Mouse (Mus musculus): ENCODE data around the gene Prickle4. TPM values are rescaled to one million over a fixed set of nuclear protein-coding genes. Genes with fewer than 3 reads are reported as not detected.

Gene Prickle4
- 1 to 10 TPM; 1.8 to 2.2 TPM for total RNA-seq (2021)
- long read RNA-seq, experiment 1, partial matches to known transcripts, result 0 of 2 reads
- long read RNA-seq, experiment 1, other reads (novel, unspliced or antisense), result 1 of 2 reads
- long read RNA-seq, experiment 2, partial matches to known transcripts, result 0 of 3 reads
- long read RNA-seq, experiment 2, other reads (novel, unspliced or antisense), result 0 of 3 reads

DNA sequence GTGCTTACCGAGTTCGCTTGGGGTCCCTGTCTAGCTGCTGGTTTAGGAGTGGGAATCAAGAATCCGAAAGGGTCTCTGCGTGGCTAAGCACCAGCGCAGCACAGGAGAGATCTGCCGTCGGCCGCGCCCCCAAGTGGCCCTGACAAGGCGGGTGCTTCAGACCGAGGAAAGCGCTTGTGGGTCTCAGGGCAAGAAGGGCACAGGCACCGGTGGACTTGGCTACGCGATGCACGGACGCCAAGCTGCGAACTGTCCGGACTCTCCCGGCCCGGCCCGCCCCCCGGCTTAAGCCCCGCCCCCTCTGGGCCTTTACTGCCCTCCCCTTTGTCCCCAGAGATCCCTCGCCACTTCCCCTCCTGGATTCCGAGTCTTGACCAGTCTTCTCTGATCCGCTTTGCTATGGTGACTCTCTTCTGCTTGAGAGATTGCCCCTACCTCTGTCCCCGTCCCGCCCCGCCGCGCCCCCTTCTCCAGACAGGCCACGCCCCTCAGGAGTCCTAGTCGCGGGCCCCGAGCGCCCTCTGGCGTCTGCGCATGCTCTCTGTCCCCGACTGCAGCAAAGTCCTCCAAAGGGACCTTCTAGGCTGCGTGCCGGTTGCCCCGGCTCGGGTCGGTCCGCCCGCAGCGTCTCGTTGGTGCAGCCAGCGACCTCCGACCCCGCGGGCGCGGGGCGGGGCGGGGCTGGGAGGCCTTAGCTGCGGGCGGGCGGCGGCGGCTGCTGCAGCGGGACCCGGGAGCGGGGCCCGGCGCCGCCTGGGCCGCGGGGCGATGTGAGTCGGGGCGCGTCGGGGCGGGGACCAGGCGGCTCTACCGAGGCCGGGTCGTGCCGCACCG, at the start of gene Prickle4:
Gene Prickle4, minus strand, starts transcription at position 234 of the 834 bp plus-strand sequence.
- intact Hi-C loops (cut with DNase I), result no loop called here

DNA sequence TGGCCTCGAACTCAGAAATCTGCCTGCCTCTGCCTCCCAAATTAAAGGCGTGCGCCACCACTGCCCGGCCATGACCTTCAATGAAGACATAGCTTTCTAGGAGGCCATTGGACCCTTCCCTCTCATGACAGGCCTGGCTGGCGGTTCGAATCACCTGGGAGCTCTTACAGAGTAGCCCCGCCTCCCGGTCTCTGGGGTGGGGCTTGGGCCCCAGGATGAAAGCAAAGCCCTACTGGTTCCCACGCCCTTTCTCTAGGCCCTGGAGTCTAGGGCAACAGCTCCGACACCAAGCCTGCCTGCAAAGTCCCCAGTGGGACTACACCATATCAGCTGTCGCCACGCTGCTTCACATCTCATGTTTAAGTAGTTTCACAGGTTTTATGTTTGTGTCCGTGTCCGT, 49.5 kb upstream of the Prickle4 start:
- intact Hi-C loops (cut with DNase I), result no loop called here
- no peak for DNase-seq

More for the DNA sequence above, at the start of gene Prickle4:
- peak; percentile 96 to 99 for DNase-seq

DNA sequence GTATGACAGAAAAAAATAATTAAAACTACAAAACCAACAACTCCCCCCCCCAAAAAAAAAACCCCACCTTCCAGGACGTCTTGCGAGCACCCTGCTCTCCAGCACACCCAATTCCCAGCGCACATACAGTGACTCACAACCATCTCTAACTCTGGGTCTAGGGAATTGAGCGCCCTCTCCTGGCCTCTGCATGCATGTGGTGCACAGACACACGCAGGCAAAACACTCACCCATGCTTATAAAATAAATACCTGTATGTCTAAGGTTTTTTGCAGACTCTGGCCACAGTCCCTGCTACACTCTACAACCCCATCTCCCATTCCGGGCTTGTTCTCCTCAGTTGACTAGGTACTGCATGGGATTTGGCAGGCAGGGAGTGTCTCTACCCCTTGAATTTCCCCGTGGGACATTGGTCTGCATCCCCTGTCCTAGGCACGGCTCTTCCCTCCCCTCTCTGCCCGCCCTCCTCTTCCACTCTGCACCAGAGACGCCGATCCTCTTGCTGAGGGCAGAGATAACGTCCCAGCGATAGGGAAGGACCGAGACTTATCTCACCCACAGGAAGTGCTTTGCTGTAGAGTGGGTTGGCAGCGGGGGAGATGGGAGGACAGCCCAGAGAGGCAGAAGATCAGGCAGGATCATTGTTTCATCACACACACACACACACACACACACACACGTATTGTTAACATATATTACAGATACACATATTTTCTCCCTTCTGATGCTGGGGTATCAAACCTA, 48.6 kb upstream of the Prickle4 start:
- no peak for DNase-seq
- intact Hi-C loops (cut with DNase I), result no loop called here

DNA sequence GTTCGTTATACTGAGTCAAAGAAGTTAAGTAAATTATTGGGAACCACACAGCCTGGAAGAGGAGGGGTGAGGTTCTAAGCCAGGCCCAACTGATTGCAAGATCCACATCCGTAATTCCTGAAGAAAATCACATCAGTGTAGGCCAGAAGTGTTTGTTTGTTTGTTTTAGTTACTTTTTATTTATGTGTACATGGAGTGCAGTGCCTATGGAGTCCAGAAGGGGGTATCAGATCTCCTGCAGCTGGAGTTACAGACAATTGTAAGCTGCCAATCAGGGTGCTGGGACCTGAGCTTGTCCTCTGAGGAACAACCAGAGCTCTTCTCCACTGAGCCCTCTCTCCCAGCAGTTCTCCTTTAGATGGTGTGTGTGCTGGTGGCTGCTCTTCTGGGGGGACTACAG, 45.6 kb upstream of the Prickle4 start:
- no peak for DNase-seq

DNA sequence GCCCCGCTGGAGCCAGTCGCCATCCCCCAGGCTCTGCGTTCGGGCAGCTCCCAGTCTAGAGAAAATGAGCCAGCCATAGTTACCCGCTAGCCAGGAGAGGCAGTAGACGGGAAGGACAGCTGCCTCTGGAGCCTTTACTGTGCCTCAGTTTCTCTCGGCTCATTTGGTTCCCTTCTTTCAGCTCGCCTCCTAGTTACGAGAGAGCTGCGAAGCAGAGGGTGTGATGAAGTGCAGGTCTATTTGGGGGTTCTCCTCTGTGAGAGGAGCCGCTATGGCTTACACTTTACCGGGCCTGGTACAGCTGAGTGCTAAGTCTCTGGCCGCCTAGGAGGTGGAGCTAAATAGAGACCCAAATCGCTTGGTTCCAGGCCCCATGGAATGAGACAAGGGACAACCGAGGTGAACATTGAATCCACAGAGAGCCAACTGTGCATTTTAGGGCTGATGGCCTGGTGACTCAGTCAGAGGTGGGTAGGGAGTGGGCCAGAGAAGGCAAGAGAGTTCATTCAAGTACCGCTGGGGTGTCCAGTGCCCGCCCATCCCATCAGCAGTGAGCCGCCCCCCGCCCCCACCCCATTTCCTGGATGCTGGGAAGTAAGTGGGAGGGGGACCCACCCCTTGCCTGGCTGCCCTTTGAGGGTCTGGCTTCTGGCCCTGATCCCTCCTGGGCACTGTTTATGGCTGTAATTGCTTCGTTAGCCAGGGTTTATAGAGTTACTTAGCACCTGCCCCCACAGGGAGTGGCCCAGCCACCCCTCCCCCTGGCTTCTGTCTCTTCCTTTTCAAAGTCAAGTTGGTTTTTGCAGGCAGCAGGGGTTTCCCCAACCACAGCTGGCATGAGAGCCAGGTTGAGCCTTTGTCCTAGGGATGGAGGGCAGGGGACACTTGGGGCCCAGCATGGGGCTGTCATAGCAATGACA, 44.6 kb upstream of the Prickle4 start:
- DNase-seq, result no peak

More for the DNA sequence above, 45.6 kb upstream of the Prickle4 start:
- intact Hi-C loops (cut with DNase I), result no loop called here

DNA sequence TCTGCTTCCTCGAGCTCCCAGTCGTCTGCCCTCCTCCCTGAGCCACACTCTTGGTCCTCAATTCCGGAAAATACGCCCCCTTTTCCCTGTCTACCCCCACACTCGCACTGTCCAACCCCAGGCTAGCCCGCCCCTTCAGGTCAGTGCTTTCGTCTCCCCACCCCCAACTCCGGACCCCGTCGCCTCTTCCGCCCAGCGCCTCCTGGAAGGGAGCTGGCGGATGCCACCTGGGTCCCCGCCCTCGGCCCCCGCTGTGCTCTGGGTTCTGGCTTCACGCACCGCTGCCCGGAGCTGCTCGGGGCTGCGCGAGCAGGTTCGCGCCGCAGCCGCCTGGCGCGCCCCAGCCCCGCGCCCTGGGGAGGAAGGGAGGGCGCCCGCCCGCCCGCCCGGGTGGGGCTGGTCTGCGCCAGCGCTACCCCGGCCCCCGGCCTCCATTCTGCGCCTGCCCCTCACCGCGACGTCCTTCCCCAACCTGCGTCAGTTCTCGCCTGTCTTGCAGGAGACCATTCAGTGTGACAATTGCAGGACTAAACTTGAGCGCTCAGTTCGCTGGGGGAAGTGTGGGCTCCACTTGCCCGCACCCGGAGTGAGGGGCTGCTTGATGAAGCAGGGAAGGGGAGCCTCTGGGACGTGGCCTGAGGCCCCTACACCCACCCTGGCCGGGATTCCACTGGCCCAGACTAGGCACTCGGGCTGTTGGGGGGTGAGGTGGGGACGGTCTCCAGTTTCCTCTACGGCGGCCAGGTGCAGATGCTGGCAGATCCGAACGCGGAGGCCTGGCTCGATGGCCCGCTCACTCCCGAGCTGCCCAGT, 43.7 kb upstream of the Prickle4 start:
- intact Hi-C loops (cut with DNase I), result no loop called here
- peak; percentile 57 to 62 for DNase-seq

More for the DNA sequence above, 44.6 kb upstream of the Prickle4 start:
- intact Hi-C loops (cut with DNase I), result no loop called here

DNA sequence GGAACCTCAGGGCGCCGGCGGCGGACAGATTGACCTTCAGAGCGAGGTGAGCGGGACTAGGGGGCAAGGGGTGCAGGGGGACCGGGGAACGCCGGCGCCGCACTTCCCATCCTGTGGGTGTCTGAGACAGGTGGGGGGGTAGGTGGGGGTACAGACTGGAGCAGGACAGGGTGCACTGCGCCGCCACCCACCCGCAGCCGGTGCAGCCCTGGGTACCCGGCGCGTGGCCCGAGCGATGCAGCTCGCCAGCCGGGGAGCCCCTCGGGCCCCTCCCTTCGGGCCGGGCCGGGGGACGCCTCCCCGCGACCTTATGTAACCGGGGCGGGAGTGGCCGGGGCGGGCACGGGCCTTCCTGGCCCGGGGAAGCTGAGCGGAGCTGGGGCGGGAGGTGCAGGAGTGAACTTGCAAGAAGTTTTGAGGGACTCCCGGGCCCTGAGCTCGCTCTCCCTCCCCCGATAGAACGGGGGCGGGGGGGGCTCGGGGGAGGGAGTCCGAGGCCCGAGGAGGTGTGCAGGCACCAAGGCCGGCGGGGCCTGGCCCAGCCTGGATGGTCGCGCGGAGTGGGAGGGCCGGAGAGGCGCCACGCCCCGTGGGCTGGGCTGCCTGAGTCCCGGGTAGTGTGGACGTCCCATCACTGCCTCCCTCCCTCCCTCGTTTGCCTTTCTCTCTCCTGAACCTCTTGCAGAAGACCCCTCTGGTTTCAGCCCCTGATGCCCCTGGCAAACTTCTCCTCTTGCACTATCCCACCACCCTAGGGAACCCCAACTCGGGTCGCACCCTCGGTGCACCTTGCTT, 42.9 kb upstream of the Prickle4 start:
- peak; percentile 90 to 92 for DNase-seq
- intact Hi-C loops (cut with DNase I), result no loop called here

DNA sequence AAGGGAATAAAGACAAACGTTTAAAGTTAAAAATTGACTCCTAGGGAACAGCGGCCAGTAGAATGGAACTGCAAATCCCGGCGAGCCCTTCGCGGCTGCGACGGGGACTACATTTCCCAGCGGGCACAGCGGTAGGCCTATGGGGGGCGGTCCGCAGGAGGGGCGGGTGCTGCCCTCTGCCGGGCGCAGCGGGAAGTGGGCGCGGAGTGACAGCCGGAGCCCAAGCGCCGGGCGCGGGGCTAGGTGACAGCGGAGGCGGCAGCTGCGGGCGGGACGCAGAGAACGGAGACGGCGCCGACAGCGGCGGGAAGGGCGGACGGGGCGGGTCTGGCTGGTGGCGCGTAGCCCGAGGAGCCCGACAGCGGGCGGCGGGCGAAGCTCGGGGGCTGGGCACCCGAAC, 42.3 kb upstream of the Prickle4 start, which contains the start of gene Tfeb:
Gene Tfeb, plus strand, starts transcription at position 175 of the 400 bp plus-strand sequence.
- intact Hi-C loops (cut with DNase I), result no loop called here
- DNase-seq, result peak; percentile 97 to 98

DNA sequence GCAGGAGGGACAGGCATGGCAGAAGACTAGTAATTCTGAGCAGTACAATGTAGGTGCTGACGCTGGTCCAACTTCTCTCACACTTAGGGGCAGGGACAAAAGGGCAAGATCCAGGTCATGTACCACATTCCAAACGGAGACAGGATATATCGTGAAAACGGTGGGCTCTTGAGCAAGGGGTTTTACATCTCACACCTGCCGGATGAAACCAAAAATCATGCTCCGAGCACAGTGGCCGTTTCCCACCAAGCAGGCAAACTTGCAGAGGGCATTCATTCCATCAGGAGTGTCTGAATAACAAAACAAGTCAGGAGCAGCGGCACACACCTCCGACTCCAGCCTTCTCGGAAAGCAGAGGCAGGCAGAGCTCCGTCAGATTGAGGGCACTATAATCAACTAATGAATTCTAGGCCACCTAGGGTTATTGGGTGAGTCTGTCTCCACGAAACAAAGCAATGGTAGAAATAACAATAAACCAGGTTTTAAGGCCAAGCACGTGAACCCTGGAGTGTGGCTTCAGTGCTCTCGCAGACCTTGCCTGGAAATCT, 41.1 kb upstream of the Prickle4 start:
- intact Hi-C loops (cut with DNase I), result no loop called here
- no peak for DNase-seq

DNA sequence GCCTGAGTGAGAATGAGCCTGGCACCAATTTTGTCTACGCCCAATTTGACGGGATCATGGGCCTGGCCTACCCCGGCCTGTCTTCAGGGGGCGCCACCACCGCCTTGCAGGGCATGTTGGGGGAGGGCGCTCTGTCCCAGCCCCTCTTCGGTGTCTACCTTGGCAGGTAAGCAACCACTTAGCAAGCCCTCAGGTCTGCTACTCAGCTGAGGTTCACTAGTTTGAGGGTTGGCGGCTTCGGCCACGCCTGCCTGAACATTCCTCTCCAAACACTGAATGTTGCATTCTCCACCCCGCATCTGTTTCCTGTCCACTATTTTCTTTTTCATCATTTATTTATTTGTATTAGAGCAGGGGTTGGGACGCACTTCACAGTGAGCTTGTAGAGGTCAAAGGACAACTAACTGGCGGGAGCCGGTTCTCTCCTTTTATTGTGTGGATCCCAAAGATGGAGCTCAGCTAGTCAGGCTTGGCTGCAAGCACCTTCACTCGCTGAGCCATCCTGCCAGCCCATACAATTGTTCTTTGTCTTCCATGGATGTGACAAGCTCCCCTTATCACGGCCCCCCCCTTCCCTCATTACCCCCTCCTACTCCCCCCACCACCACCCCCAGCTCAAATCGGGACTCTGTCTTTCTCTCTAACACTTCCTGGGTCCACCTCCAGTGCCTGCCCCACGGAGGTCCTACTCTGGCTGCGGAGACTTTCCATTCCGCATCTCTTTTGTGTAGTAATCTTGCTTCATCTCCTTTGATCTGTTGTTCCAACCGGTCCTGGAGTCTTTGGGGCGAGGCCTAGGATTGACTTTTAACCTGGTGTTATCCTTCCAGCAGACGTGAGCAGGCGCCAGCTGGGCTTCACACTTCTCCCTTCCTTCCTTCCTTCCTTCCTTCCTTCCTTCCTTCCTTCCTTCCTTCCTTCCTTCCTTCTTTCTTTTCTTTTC, 36.4 kb upstream of the Prickle4 start:
- intact Hi-C loops (cut with DNase I), result no loop called here
- no peak for DNase-seq

DNA sequence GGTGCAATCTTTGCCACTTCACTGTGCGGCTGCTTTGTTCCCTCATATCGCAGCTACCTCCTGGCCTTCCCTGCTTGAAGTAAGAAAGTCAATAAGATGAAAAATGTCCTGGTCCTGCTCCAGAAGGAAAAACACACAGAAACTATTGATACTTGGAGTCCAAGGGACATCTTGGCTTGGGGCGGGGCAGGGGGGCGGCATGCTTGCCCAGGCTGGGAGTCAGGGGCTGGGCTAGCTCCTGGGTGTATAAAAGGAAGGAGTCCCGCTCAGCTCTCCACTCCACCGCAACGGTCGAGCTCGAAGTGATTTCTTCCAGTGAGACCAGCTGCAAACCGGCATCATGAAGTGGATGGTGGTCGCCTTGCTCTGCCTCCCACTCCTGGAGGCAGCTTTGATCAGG, 32.0 kb upstream of the Prickle4 start, which contains the start of gene Pgc:
Gene Pgc, plus strand, starts transcription at position 277 of the 400 bp plus-strand sequence.
- intact Hi-C loops (cut with DNase I), result no loop called here
- DNase-seq, result no peak

DNA sequence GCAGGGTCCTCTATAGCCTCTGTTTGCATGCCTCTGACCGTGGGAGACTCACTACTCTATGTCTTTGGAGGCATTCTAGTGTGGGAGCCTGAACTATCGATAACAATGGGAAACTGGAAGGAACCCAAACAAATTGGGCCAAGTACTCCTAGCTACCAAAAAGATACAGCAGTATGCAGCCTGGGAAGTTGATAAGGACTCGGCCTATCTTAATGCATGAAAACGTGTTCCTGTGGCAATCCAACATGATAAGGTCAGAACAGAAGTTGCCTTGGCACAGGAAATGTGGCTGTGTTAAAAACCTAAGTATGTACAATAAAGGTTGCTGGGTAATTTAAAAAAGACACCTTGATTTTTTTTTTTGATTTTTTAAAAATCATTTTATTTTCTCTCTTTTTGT, 26.6 kb upstream of the Prickle4 start:
- intact Hi-C loops (cut with DNase I), result no loop called here
- no peak for DNase-seq

DNA sequence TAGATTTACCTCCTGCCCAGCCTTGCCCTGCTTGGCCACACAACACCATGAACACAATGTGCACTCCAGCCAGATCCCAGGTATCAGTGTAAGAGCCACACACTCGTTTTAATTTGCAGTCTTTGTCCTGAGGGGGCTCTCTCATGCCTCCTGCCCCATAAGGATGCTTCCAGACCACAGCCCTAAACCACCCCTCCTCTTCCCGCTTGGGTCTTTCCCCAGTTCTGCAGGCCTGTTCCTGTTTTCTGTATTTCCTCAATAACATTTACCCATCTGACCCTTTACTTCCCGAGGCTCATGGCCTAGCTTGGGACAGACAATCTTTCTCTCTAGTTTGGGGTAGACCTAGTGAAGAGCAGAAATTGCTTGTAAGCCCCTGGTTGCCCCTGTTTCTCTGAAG, 20.5 kb upstream of the Prickle4 start:
- no peak for DNase-seq
- intact Hi-C loops (cut with DNase I), result no loop called here

DNA sequence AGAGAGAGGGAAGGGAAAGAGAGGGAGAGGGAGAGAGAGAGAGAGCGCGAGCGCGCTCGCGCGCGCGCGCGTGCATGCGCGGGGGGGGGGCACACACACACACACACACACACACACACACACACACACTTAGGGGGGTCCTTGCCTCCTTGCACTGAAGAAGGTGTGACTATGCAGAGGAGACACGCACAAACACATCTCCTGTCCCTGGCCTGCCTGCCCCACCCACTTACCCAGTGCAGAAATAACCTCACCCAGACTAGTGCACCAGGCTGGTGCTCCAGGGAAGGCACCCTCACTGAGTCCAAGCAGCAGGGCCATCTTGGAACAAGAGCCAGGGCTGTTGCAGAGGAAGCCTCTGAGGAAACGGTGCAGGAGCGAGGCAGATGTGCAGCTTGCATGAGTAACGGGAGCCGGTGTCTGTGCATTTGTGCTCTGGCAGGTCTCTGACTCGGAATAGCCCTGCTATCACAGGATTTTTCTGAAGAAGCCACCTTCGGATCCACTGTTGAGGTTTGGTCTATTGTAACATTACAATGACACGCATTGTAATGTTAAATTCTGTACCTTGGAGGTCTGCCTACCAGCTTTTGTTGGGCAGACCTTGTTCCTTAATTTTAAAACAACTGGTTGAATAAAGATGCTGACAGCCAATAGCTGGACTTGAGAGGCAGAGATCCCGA, 18.5 kb upstream of the Prickle4 start:
- DNase-seq, result no peak
- intact Hi-C loops (cut with DNase I), result no loop called here

DNA sequence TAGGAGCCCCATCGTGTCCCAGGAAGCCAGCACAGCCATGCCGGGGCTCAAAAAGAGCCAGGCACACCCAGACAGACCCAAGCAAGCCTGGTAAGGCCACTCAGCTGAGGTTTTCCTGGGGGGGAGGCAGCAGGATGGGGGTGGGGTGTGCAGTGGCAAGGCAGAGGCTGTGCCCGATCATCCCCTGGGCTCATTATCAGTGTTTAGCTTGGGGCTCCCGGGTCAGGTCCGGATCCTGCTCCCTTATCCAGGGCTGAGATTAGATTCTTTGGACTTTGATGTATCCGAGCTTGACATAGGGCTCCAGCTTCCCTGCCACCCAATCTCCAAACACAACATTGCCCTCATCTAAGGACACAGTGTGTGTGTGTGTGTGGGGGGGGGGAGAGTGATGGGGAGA, 17.3 kb upstream of the Prickle4 start:
- intact Hi-C loops (cut with DNase I), result no loop called here
- no peak for DNase-seq

DNA sequence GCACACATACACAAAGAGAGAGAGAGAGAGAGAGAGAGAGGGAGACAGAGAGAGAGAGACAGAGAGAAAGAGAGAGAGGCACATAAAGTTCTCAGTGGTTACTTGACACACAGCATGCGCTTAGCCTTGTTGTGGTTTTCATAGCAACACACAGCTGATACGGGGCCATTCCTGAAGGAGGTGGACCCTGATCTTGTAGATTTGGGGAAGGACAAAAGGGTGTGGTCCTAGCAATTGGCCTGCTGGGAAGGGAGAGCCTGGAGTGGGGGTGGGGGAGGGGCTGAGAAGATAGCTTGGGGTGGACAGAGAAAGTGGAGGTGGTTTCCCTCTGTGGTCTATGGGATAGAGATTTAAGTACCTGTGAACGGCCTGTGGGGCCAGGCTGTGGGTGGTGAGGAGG, 15.5 kb upstream of the Prickle4 start:
- intact Hi-C loops (cut with DNase I), result no loop called here
- DNase-seq, result no peak

DNA sequence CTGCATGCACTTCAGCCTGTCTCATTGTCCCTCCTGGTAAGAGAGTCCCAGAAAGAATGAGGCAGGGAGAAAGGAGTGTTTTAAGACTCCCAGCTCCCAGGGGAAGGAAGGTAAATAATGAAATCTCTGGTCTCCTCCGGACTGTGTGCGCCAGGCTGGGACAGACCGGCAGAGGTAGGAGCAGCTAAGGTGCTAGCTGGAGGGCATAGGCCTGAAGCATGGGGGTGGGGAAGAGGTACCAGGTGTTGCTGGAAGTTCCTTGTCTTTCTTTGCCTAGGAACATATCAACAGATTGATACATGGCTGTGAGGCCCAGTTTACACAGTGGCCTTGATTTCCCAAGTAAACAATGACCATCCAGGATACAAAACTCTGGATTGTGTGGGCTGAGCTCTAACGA, 14.4 kb upstream of the Prickle4 start:
- no peak for DNase-seq
- intact Hi-C loops (cut with DNase I), result no loop called here
